Mouse (Mus musculus) heart, embryonic 13.5 days (tissue): Measurements from ENCODE around the gene Xylt2. TPM values are rescaled to one million over a fixed set of nuclear protein-coding genes. Genes with fewer than 3 reads are reported as not detected.
A peak's percentile ranks its signal among the peaks of the same experiment; 100 is the strongest.
"Not testable (repeated sequence)": the region's sequence is repeated elsewhere in the genome, so short reads cannot be mapped to it uniquely, and the experiment has no call there.

ENCODE experiments used
- ATAC-seq: fragments of 200-750 bp; cut with Nextera tagmentation; 2 replicates; pipeline ENCODE4 v1.8.0; 2017; ENCODE audit warnings: moderate TSS enrichment; ENCODE audit not compliant: insufficient number of reproducible peaks, low FRiP score, low TSS enrichment; ENCODE audit errors: extremely low read depth
- H3K27ac ChIP-seq: fragments of 300-500 bp; sonication (generic); replicated peaks from 2 replicates; pipeline ENCODE4 v1.5.1; 2015; ENCODE audit warnings: moderate library complexity, mild to moderate bottlenecking, inconsistent platforms
- H3K27me3 ChIP-seq: fragments of 300-500 bp; sonication (generic); replicated peaks from 2 replicates; pipeline ENCODE4 v1.6.1; 2015; ENCODE audit warnings: mild to moderate bottlenecking, inconsistent platforms
- H3K36me3 ChIP-seq: fragments of 300-500 bp; sonication (generic); 2 replicates; pipeline ENCODE4 v1.6.1; 2015; ENCODE audit warnings: mild to moderate bottlenecking, inconsistent platforms
- H3K4me1 ChIP-seq: fragments of 300-500 bp; sonication (generic); 2 replicates; pipeline ENCODE4 v1.6.1; 2015; ENCODE audit warnings: inconsistent platforms
- H3K4me2 ChIP-seq: fragments of 300-500 bp; sonication (generic); 2 replicates; pipeline ENCODE4 v1.6.1; 2015; ENCODE audit warnings: inconsistent platforms, mild to moderate bottlenecking, moderate library complexity
- H3K4me3 ChIP-seq: fragments of 300-500 bp; sonication (generic); 2 replicates; pipeline ENCODE4 v1.5.1; 2015; ENCODE audit warnings: moderate library complexity, mild to moderate bottlenecking, inconsistent platforms
- H3K9ac ChIP-seq: fragments of 300-500 bp; sonication (generic); 2 replicates; pipeline ENCODE4 v1.6.1; 2015; ENCODE audit warnings: inconsistent platforms, mild to moderate bottlenecking, moderate library complexity
- H3K9me3 ChIP-seq: fragments of 300-500 bp; sonication (generic); 2 replicates; pipeline ENCODE4 v1.6.1; 2016; ENCODE audit warnings: inconsistent platforms
- WGBS: fragments of 180-500 bp; shearing (Covaris S2); methylation state at CpG from one replicate; pipeline ENCODE4 v1.1.7; 2015; ENCODE audit warnings: mixed read lengths; 5-methylcytosine and 5-hydroxymethylcytosine counted together
- polyA plus RNA-seq: library from polyadenylated mRNA; unstranded; fragments of >200 nt; fragmentation: Nextera tagmentation; extraction: Ambion mirVana; gene quantifications from 2 replicates; pipeline ENCODE4 v1.2.1, GENCODE M21; 2015

Xylt2 gene
- polyA plus RNA-seq, 1 experiment from 2014 or later, result 11.7 TPM

- WGBS, result 62% methylated on average over 27 of the region's 27 CpGs
- H3K4me3 ChIP-seq, result no peak overlapping the region
- no peak for ATAC-seq
- H3K36me3 ChIP-seq, result no peaks in the 10 kb centered on the region
- no peaks in the 10 kb centered on the region for H3K9me3 ChIP-seq
- peaks cover 10% of the 10 kb centered on the region for H3K27me3 ChIP-seq
- no peak overlapping the region for H3K27ac ChIP-seq
- no peak overlapping the region for H3K9ac ChIP-seq
- H3K4me2 ChIP-seq, result no peak overlapping the region
- H3K4me1 ChIP-seq, result peaks cover 14% of the 10 kb centered on the region
Observed at GRCm38 (mm10) chr11:94701401-94702215, 24.3 kb upstream of the Xylt2 start.

- no peaks in the 10 kb centered on the region for H3K36me3 ChIP-seq
- WGBS, result 87% methylated on average over 3 of the region's 3 CpGs
- H3K4me1 ChIP-seq, result peaks cover 14% of the 10 kb centered on the region
- no peak for ATAC-seq
- H3K27ac ChIP-seq, result no peak overlapping the region
- H3K9me3 ChIP-seq, result no peaks in the 10 kb centered on the region
- no peak overlapping the region for H3K4me2 ChIP-seq
- no peak overlapping the region for H3K4me3 ChIP-seq
- peaks cover 10% of the 10 kb centered on the region for H3K27me3 ChIP-seq
- no peak overlapping the region for H3K9ac ChIP-seq
Observed at GRCm38 (mm10) chr11:94699399-94699798, 22.1 kb upstream of the Xylt2 start.

GRCm38 (mm10) chr11:94697703-94698464, 20.6 kb upstream of the Xylt2 start:
- WGBS, result 35% methylated on average over 13 of the region's 13 CpGs
- H3K27ac ChIP-seq, result no peak overlapping the region
- no peak overlapping the region for H3K9ac ChIP-seq
- peaks cover 10% of the 10 kb centered on the region for H3K27me3 ChIP-seq
- ATAC-seq, result no peak
- H3K4me1 ChIP-seq, result peaks cover 14% of the 10 kb centered on the region
- no peaks in the 10 kb centered on the region for H3K9me3 ChIP-seq
- H3K36me3 ChIP-seq, result no peaks in the 10 kb centered on the region
- H3K4me3 ChIP-seq, result no peak overlapping the region
- H3K4me2 ChIP-seq, result no peak overlapping the region

GRCm38 (mm10) chr11:94697140-94697539, 19.8 kb upstream of the Xylt2 start:
- Histone ChIP-seq H3K36me3 (no peaks in the 10 kb centered on the region), H3K4me3 (no peak overlapping the region), H3K4me2 (no peak overlapping the region), H3K9me3 (no peaks in the 10 kb centered on the region), H3K27me3 (peaks cover 9% of the 10 kb centered on the region), H3K4me1 (peaks cover 14% of the 10 kb centered on the region), H3K9ac (no peak overlapping the region), H3K27ac (no peak overlapping the region)
- ATAC-seq, result no peak
- 92% methylated on average over 2 of the region's 2 CpGs for WGBS

- H3K9me3 ChIP-seq, result no peaks in the 10 kb centered on the region
- H3K27ac ChIP-seq, result no peak overlapping the region
- H3K4me1 ChIP-seq, result peaks cover 9% of the 10 kb centered on the region
- no peak overlapping the region for H3K4me2 ChIP-seq
- H3K4me3 ChIP-seq, result no peak overlapping the region
- ATAC-seq, result no peak
- H3K9ac ChIP-seq, result no peak overlapping the region
- 63% methylated on average over 6 of the region's 6 CpGs for WGBS
- no peaks in the 10 kb centered on the region for H3K36me3 ChIP-seq
- no peaks in the 10 kb centered on the region for H3K27me3 ChIP-seq
Observed at GRCm38 (mm10) chr11:94695508-94695907, 18.2 kb upstream of the Xylt2 start.

GRCm38 (mm10) chr11:94692502-94692901, 15.2 kb upstream of the Xylt2 start:
- H3K4me2 ChIP-seq, ATAC-seq, H3K27me3 ChIP-seq, H3K4me1 ChIP-seq, H3K36me3 ChIP-seq, H3K9me3 ChIP-seq, H3K4me3 ChIP-seq, H3K9ac ChIP-seq, H3K27ac ChIP-seq: not testable (repeated sequence)

- H3K4me3 ChIP-seq, result no peak overlapping the region
- no peaks in the 10 kb centered on the region for H3K27me3 ChIP-seq
- no peaks in the 10 kb centered on the region for H3K9me3 ChIP-seq
- no peaks in the 10 kb centered on the region for H3K36me3 ChIP-seq
- no peak for ATAC-seq
- no peak overlapping the region for H3K4me2 ChIP-seq
- no peak overlapping the region for H3K27ac ChIP-seq
- no peak overlapping the region for H3K9ac ChIP-seq
- no peaks in the 10 kb centered on the region for H3K4me1 ChIP-seq
- WGBS, result 59% methylated on average over 6 of the region's 6 CpGs
Observed at GRCm38 (mm10) chr11:94687178-94687577, 9.9 kb upstream of the Xylt2 start.

GRCm38 (mm10) chr11:94682427-94682826, 5.1 kb upstream of the Xylt2 start:
- no peaks in the 10 kb centered on the region for H3K36me3 ChIP-seq
- H3K27me3 ChIP-seq, result no peaks in the 10 kb centered on the region
- 69% methylated on average over 7 of the region's 7 CpGs for WGBS
- ATAC-seq, result no peak
- H3K27ac ChIP-seq, result no peak overlapping the region
- no peak overlapping the region for H3K9ac ChIP-seq
- no peaks in the 10 kb centered on the region for H3K9me3 ChIP-seq
- H3K4me2 ChIP-seq, result no peak overlapping the region
- H3K4me1 ChIP-seq, result peaks cover 6% of the 10 kb centered on the region
- H3K4me3 ChIP-seq, result no peak overlapping the region

GRCm38 (mm10) chr11:94681640-94682039, 4.3 kb upstream of the Xylt2 start:
- Histone ChIP-seq H3K9me3 (no peaks in the 10 kb centered on the region), H3K27ac (no peak overlapping the region), H3K27me3 (no peaks in the 10 kb centered on the region), H3K9ac (no peak overlapping the region), H3K4me3 (no peak overlapping the region), H3K36me3 (no peaks in the 10 kb centered on the region), H3K4me2 (no peak overlapping the region), H3K4me1 (peaks cover 6% of the 10 kb centered on the region)
- WGBS, result 70% methylated on average over 4 of the region's 4 CpGs
- no peak for ATAC-seq

GRCm38 (mm10) chr11:94680639-94681038, 3.3 kb upstream of the Xylt2 start:
- Histone ChIP-seq H3K27ac (no peak overlapping the region), H3K9ac (no peak overlapping the region), H3K4me1 (peaks cover 16% of the 10 kb centered on the region), H3K4me2 (no peak overlapping the region), H3K4me3 (no peak overlapping the region), H3K36me3 (no peaks in the 10 kb centered on the region), H3K9me3 (no peaks in the 10 kb centered on the region), H3K27me3 (no peaks in the 10 kb centered on the region)
- ATAC-seq, result no peak

GRCm38 (mm10) chr11:94677607-94678145, 361 bp upstream of the Xylt2 start:
- peak overlapping the region; percentile 83 for H3K4me3 ChIP-seq
- WGBS, result 29% methylated on average over 15 of the region's 15 CpGs
- no peaks in the 10 kb centered on the region for H3K9me3 ChIP-seq
- no peaks in the 10 kb centered on the region for H3K27me3 ChIP-seq
- H3K27ac ChIP-seq, result no peak overlapping the region
- H3K9ac ChIP-seq, result peak overlapping the region; percentile 74
- peaks cover 3% of the 10 kb centered on the region; the same call in 1 of the 2 replicates for H3K36me3 ChIP-seq
- ATAC-seq, result no peak
- peaks cover 32% of the 10 kb centered on the region for H3K4me1 ChIP-seq
- peak overlapping the region; percentile 90 for H3K4me2 ChIP-seq
